Mouse (Mus musculus) small intestine, adult 10 weeks (tissue): ENCODE results near the gene Ccdc113. TPM values are rescaled to one million over a fixed set of nuclear protein-coding genes. Genes with fewer than 3 reads are reported as not detected.

ENCODE experiments used
- polyA plus RNA-seq: library from polyadenylated mRNA; stranded (reverse); fragments of 350-450 nt; fragmentation: Illumina TruSeq; extraction: RNeasy Lipid Tissue Mini Kit (QIAGEN cat#74804); gene quantifications from one replicate; pipeline ENCODE4 v1.2.3, GENCODE M21; 2014; ENCODE audit warnings: low replicate concordance

Ccdc113 gene
- polyA plus RNA-seq = not detected

GRCm38 (mm10) chr8:95533584-95534387 is at the start of gene Ccdc113:
Gene Ccdc113, plus strand, starts transcription at chr8:95534085.

DNA sequence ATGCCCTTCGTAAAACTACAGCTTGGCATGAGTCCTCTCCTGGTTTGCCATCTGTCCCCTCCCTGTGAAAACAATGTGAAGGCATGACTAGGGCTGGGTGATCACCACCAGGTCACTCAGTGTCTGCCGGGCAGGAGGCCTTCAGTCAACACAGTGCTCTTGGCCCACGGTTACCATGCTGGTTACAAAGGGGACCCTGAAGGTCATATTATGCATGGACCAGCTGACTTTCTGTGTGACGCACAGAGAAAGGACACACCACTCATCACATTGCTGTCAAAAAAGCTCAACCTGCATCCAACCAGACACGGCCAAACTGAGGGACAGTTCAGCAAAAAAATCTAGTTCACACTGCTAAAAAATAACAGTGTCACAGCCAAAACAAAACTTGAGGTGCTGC is 43.9 kb upstream of the Ccdc113 start, which contains the start of gene Csnk2a2:
Gene Csnk2a2 (minus strand): TSS at position 34 of the 400 bp plus-strand sequence.

GRCm38 (mm10) chr8:95576240-95576639 is 42.4 kb downstream of the Ccdc113 start, which contains the start of gene Prss54:
Gene Prss54, minus strand, starts transcription at chr8:95576340.

Other genes with a start within 250 kb of the Ccdc113 start
- 0.07 TPM for gene Cngb1, start 227.5 kb upstream of the Ccdc113 start, polyA plus RNA-seq
- not detected for gene Tepp, start 223.5 kb upstream of the Ccdc113 start, polyA plus RNA-seq
- gene Zfp319, start 202.1 kb upstream of the Ccdc113 start, polyA plus RNA-seq = 1.1 TPM
- gene Usb1, start 201.8 kb upstream of the Ccdc113 start, polyA plus RNA-seq = 0.63 TPM
- 0.41 TPM for gene Mmp15, start 181.8 kb upstream of the Ccdc113 start, polyA plus RNA-seq
- 41.0 TPM for gene Cfap20, start 99.2 kb upstream of the Ccdc113 start, polyA plus RNA-seq
- gene Csnk2a2, start 44.0 kb upstream of the Ccdc113 start, polyA plus RNA-seq = 112 TPM
- not detected for gene Prss54, start 42.3 kb downstream of the Ccdc113 start, polyA plus RNA-seq
- 4.5 TPM for gene Gins3, start 99.4 kb downstream of the Ccdc113 start, polyA plus RNA-seq
- 1.3 TPM for gene Ndrg4, start 142.9 kb downstream of the Ccdc113 start, polyA plus RNA-seq
- 9.0 TPM for gene Setd6, start 181.8 kb downstream of the Ccdc113 start, polyA plus RNA-seq